Mouse (Mus musculus): ENCODE measurements around the gene Aplf.
A peak's percentile ranks its signal among the peaks of the same experiment; 100 is the strongest.
"Not testable (repeated sequence)": the region's sequence is repeated elsewhere in the genome, so short reads cannot be mapped to it uniquely, and the experiment has no call there.

Aplf gene

DNA sequence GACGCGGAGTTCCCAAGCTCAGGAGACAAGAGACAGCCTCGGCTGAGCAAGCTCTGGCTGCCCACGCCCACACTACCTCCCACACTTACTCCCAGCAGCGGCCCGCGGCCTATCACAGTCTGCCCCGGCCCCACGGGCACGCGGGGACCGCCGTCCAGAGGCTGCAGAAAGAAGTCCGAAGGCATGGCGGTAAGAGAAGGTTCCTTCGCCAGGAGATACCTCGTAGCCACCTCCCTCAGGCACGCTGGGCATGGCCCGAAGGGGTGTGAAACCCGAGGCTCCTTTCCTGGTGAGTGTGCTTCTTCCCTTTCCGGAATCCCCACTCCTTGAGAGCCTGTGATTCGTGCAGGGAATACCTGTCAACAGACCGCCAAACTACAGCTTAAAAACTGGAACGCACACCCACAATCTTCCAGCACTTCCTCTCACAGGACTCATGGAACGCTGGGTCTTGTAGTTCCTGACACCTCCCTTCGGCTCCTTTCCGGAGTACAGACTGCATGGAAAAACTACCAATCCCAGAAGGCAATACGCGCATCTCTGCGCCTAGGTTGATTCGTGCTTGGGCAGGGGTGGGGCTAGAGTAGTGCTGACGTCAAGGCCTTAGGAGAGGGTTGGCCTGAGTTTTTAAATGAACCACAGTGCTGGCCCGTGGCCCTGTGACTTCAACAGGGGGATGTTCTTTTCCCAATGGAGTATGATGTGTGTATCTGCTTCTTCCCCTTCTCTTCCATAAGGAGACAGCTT lies at the start of gene Aplf:
Gene Aplf, minus strand, starts transcription at position 423 of the 747 bp plus-strand sequence.
- DNase-seq (ENCODE audit: low spot score in 2 of 2): peak; percentile 59 to 74

DNA sequence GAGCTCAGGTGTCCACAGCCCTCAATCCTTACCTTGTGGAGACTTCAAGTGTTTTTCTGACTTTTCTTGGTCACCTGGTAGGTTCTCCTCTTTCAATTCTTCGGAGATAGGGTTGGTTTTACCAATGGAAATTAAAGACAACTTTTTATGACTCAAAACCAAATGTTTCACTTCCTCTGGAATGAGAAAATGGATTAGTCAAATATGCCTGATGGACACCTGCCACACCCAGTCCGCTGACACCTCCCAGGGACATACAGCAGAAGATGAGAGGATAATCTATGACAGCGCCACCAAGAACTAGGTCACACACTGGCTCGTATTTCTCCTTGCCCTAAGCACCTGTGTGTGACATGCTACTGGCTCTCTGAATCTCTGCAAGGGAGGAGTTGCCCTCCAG lies 42.1 kb upstream of the Aplf start:
- no peak for DNase-seq (ENCODE audit: low spot score in 2 of 2)

DNA sequence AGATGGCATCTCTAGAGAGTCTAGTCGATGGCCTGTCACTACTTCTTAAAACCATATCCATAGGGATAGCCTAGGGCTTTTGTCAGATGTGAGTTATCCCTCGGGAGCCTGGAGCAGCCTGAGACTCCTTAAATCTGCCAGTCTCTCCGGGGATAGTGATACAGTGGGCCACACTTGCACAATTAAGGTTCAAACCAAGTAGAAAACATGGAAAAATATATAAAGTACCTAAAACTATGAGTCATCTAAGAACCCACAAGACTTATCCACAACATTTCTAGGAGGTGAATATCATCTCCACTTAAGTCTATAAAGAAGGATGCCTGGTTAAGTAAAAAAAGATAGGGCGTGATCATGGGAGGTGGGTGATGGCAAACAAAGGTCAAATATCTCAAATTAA lies 40.3 kb upstream of the Aplf start:
- DNase-seq (ENCODE audit: low spot score in 2 of 2): no peak

DNA sequence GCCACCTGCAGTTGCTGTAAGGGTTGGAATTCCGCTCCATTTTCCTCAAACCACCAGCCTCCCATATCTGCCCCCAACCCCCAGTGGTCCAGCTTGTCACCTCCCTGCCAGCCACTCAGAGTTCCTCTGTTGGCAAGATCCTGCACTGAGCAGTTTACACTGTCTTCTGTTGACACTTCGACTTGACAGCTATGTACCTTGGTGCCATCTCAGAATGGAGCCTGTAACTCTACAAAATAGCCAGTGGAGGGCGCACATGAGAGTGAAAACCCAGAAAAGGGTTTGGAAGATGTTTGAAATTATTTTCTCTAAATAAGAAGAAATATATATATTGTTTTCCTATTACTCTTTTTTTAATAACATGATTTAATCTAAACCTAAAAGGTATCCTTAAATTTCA lies 34.3 kb upstream of the Aplf start:
- DNase-seq (ENCODE audit: low spot score in 2 of 2): no peak

DNA sequence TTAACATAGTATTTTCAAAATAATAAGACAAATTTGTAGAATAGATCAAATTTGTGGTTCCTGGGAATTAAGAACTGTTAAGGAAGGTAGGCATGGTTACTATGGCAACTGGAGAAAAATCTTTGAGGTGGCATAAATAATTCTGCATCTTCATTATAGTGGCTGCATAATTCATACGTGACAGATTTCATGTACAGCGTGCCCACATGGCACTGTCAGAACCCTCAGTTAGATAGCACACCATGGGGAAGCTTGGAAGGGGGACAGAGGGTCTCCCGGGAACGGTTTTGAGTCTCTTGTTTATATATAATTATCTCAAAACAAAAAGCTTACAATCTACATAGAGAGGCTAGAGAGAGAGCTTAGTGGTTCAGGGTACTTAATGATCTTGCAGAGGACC lies 24.6 kb upstream of the Aplf start:
- DNase-seq (ENCODE audit: low spot score in 2 of 2): no peak

DNA sequence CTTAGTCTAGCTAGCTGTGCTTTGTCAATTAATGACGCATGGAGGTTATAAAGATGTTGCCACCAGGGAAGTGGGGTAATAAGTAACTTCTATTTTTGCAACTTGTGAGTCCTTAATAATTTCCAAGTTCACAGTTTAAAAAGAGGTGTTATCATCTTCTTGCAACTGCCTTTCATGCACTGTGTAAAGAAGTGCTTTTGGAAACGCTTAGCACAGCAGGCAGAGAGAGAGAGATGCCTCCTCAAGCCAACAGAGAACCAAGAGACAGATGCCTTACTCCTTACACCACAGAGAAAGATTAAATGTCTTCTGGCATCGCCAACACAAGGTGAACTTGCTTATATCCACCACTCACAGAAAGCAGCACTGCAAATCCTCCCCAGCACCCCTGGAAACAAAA lies 24.0 kb upstream of the Aplf start:
- no peak for DNase-seq (ENCODE audit: low spot score in 2 of 2)

DNA sequence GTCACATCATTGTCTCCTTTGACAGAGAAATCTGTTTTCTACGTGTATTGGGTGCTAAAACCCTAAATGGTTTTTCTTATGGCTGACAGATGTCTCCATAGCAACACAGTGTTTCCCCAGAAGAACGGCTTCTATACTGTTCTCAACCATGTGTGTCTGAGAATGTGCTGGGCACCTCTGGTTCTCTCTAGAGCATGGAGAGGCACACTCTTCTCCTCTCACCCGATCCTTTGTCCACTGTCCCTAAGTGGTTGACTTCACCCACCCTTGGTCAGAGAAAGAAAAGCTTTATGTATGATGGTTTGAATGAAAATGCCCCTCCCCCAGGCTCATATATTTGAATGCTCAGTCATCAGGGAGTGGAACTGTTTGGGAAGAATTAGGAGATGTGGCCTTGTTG lies 8.4 kb upstream of the Aplf start:
- DNase-seq (ENCODE audit: low spot score in 2 of 2): no peak

DNA sequence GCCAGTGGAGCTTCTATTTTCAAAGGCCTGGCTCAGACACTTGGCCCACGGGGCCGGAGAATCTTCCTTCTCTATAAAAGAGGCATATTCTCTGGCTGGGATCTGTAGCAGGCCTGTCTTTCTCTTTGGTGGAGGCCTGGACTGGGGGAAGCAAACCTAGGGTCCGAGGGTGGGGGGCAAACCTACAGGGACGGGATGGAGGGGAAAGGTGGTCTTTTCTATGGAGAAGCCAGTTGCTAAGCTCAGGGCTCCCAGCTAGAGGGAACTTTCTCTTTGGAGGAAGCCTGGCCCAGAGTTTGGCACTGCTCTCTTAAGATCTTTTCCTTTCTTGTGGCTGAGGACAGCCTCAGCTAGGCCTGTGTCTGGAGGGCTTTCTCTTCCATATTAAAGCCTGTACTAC lies 668 bp upstream of the Aplf start:
- no peak for DNase-seq (ENCODE audit: low spot score in 2 of 2)

DNA sequence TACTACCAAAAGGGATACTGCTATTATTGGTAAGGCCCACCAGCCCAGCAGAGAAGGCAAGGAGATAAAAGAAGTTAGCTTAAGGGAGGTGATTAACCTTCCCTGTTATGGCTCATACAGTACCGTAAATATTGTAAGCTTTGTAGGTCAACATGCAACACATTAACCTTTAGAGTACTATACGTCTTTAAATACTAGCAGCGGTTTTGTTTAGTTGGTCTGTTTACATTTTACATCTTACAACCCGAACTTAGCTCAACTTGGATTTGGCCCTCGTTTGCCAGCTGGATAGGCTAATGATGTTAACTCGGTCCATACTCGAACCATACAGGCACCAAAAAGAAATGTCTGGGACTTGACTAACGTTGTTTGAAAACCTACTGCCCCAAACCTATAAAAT lies 640 bp downstream of the Aplf start:
- DNase-seq (ENCODE audit: low spot score in 2 of 2): no peak

DNA sequence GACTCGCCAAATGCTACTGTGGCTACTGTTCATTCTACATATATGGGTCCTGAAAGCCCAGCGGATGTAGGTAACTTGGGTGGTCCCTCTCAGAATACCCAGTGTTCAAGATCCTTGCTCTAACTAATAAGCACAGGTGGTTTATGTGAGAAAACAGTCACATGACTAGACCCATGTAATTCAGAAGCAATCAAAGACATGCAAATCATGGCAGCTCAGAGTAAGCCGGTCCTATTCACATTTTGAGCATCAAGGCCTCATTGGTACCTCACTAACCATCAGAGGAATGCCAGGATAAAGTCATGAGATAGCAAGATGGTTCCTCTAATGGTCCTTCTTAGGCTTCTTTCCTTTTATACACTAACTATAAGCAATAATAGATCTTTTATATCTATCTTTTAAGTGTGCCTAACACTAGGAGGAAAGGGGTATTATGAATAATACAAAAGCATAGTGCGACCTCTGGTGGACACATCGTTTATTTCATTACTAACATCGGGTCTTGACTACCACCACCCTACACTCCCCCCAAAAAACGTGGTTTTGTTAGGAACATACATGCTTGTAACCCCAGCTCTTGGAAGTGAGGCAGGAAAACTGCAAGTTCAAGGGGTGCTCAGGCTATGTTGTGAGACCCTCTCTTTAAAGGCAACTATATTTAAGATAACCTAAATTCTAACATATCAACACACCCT lies 2.0 kb downstream of the Aplf start:
- peak in 1 of 2 experiments; percentile 29 for DNase-seq (ENCODE audit: low spot score in 2 of 2)

DNA sequence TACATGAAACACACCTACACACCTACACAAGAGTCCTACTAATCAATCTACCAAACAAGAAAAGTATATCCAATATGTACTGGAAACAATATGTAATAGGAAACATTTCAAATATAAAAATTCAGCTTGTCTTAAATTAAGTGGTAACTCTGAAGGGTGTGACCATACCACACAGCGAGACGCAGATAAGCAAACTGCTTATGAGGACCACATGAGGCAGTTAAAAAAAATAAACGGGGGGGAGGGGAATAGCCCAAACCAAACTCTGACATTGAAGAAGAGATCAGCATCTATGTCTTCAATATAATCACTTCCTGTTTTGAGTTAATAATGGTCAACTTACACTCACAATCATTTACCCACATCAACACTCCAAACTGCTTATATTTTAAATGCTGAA lies 3.3 kb downstream of the Aplf start:
- DNase-seq (ENCODE audit: low spot score in 2 of 2): no peak

DNA sequence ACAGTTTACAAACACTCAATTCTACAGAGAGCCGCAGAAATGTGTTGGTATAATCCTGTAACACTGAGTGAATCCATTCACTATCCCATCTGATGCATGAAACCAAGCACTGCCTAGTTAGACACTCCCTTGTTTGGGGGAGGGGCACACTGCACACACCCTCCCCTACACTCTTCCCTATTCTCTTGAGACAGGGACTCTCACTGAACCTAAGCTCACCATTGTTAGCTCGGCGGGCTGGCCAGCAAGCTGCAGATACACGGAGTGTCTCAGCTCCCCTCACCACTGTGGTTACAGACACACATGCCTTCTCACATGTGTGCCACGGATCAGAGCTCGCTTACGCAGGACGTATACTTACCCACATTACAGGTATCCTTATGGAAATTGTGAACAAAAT lies 4.2 kb downstream of the Aplf start:
- DNase-seq (ENCODE audit: low spot score in 2 of 2): no peak

DNA sequence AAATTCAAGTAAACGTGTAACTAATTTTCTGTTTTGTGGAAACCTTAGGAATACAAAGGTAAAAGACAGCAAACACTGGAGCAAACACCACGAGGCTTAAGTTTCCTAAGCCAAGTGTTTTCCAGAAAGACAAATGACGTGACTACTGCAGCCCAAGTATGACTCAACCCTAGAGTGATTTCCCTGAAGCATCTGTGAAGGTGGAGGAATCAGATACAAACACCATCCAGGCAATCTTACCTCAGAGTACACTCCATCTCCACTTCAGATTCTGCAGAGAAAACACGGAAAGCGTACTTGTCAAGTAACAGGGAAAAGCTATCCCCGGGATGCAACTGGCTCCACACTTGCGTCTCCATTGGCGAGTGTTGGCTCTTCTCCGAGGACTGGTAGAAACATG lies 8.5 kb downstream of the Aplf start:
- no peak for DNase-seq (ENCODE audit: low spot score in 2 of 2)

DNA sequence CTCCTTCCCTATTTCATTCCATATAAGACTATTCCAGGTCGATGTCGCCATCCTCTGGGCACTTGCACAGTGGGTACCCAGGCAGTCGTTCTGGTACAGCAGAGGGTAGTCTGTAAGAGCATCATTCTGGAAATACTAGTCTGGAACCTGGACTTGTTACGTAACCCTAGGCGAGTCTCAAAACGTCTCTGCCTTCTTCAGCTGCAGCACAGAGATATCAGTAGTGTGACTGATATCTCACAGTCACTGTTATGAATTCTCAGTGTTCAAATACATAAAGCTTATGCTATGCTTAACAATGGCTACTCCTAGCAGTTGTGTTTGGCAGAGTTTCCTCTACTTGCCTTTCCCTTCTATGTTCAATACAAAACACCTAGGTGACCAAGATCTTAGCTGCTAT lies 9.8 kb downstream of the Aplf start:
- DNase-seq (ENCODE audit: low spot score in 2 of 2): no peak

DNA sequence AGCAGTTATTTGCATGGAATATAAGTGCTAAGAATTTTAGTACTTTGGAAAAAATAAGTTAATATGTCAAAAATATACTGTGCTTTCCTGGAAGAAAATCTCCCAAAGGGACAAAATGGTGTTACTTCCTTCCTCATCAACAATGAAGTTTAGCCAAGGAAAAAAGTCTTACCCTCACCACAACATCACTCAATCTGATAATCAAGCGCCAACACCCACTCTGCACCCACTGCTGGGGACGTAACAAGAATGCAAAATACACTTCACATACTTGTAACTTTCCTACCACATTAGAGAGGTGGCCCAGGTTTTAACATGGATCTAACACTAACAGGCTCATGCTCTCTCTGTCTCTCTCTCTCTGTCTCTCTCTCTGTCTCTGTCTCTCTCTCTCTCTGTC lies 10.3 kb downstream of the Aplf start:
- no peak for DNase-seq (ENCODE audit: low spot score in 2 of 2)

DNA sequence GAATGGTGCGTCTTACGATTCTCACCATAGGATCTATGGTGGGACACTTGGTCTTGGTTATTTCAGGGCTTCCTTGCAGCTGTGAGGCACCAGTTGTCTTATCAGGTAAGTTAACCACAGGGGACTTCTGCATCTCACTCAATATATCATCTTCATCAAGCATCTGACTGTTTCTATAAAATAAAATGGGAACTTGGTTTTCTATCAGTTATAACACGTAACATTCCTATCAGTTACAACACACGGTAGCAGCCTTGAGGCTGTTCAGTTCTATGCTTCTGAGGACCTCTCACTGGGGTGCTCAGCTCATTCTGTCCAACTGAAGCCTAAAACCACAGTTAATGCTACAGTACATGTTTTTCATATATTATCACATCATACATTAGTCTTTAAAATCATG lies 13.2 kb downstream of the Aplf start:
- DNase-seq (ENCODE audit: low spot score in 2 of 2): no peak

DNA sequence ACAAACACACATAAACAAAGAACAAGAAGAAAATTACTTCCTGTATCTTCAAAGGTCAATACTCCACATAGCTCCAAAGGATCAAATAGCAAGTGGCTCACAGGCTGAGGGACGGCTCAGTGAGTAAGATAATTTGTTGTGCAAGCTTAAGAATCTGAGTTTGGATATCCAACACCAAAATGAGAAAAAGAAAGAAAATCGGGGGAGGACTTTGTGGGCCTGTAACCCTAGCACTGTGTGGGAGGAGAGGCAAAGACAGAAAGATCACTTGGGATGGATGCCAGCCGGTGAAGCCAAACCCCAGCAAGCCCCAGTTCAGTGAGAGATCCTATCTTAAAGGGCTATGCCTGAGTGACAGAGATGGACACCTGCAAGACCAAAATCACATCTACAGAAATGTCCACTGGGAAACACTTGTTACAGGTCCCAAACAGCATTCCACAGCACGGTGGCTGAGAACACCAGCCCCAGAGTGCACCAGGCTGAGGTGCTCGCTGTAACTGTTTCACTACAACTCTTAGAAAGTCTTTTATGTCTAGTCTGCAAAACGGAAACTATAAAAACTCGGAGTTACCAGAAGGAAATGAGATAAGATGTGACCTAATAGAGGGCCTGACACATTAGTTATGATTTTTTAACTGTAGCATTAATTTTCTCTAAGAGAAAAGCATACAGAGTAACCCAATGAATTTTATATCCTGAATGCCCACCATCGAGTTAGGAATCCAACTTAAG lies 17.9 kb downstream of the Aplf start:
- no peak for DNase-seq (ENCODE audit: low spot score in 2 of 2)

DNA sequence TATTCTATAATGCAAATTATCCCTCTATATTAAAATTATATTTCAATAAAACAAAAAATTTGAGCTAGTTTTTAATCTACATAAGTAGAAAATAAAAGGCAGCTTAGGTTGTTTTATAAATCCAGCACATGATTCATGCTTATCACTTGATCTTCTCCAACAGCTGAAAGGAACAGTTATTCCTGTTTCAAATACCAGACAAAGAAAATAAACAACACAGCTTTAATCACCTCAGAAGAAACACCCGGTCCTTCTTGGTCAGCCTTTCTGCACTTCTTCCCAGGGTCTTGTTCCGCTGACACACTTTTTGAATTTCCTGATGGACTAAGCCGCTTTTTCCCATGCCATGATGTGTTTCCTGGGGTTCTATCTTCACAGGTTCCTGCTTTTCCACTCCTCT lies 18.5 kb downstream of the Aplf start:
- no peak for DNase-seq (ENCODE audit: low spot score in 2 of 2)

DNA sequence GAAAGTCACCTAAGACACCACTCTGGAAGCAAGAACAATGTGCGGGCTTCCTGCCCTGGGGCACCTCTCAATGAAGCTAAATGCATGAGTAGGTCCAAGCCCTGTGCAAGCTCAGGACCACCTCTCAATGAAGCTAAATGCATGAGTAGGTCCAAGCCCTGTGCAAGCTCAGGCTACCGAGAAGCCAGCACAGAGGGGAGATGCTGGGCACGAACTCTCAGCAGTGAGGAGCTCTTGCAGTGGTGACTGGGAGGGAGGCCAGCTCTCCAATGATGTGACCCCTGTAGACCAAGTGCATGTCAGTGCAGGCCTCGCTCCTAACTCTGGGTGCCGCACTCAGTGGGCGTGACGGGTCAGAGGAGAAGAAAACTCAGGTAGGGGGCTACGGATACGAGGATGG lies 19.3 kb downstream of the Aplf start:
- no peak for DNase-seq (ENCODE audit: low spot score in 2 of 2)

DNA sequence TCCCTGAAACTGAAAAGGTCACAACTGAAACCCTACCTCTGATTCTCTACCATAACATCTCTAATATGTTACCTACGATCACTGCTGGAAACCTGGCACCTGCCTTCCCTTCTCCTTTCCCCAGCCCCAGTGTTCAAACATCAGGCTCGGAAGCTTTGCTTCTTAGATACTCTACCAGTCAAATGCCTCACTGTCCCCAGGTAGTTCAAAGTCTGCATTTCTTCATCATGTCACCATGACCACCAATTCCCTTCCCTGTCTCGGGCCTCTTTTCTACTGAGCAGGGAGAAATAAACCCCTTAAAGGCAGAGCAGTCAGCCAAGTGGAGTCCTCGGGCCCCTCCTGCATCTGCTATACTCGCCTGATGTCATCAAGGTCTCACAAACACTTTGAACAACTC lies 20.2 kb downstream of the Aplf start:
- DNase-seq (ENCODE audit: low spot score in 2 of 2): no peak

DNA sequence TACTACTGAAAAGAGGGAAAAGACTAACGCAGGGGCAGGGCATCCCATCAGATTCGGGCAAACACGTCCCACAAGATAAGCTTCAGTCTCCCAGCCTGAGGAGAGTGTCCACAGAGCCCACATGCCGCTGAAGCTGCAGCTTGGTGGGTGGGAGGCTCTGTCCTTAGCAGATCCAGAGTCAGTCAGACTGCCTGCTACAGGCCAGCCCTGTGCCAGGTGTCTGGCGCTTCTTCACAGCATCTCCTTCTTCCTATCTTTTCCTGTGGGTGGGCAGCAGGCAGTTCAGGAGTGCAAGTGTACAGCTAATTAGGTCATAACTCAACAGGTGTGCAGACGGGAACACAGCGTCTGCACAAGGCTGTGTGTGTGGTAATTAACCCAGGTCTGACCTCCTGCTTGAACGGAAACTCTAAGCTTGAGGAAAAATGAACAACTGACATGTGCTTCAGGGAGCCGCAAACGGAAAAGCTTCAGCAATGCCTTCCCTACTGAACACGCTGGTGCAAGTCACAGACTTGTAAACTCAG lies 33.8 kb downstream of the Aplf start:
- no peak for DNase-seq (ENCODE audit: low spot score in 2 of 2)

DNA sequence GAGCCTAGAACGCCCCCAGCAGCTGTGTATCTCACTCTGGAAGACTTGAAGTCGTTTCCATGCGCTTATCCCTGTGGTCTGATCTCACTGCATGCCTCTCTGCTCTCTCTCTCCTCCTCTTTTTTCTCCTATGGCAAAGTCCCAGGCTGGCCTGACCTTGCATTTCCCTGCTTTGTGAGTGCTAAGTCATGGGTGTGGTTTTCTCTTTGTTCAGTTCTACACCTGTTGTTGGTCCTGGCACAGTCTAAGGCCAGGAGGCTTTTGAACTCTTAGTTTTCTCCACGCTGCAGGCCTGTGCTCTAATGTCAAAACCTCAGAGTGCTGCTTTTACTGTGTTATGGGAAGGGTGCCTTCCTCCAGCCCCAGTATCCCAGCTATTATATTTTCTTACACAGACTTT lies 39.8 kb downstream of the Aplf start:
- DNase-seq (ENCODE audit: low spot score in 2 of 2): no peak

DNA sequence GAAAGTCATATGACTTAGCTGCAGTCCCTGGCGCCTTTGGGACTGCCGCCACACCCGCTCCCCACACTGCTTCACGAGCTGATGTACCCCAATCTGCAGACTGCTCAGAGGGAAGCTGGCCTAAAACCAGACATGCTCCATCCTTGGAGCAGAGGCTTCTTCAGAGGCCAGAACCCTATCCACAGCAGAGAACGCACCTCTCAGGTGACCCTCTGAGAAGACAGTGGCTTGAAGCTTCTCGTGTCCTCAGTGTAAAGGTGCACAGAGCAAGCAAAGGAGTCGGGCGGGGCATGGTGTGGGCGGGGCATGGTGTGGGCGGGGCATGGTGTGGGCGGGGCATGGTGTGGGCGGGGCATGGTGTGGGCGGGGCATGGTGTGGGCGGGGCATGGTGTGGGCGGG lies 43.1 kb downstream of the Aplf start:
- not testable (repeated sequence) for DNase-seq (ENCODE audit: low spot score in 2 of 2)

Measured in frontal cortex, postnatal 25 days (tissue).